Mouse (Mus musculus): ENCODE results near the gene Cbx4.

Gene Cbx4

DNA sequence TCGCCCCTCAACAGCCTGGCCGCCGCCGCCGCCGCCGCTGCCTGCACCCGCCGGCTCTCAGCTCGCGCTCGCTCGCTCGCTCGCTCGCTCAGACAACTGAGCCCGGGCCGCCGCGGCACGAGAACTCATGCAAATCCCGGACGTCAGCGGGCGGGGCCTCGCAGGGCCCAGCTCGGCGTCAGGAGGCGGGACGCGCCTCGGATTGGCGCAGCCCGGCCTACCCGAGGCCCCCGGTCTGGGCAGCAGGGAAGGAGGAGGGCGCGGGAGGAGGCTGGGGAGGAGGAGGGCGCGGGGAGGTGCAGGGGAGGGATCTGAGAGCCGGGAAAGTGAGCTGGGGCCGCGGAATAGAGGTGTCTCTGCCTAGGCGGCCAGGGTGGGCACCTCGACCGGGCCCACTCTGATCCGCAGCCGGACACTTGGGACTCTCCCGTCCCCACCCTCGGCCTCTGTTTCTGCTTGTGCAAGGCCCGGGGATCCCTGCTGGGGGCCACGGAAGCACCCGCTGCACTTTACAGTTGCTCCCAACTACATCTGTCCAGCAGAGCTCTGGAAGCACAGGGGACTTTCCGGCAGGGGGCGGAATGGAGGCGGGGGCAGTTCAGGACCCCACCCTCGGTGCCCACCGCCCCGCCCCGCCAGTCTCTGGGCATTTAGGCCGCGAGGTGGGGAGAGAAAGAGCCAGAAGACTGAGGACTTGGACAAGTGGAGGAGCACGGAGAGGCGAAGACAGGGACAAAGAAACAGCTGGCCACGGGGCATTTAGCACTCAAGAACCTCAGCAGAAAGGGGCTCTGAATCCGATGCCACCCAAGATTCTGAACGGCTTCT lies at the start of gene Cbx4:
TSS of gene Cbx4 (minus strand) at position 78 of the 828 bp plus-strand sequence.
- peak; percentile 84 for DNase-seq

GRCm38 (mm10) chr11:119134586-119134985 lies 48.6 kb upstream of the Cbx4 start:
- DNase-seq, result no peak

DNA sequence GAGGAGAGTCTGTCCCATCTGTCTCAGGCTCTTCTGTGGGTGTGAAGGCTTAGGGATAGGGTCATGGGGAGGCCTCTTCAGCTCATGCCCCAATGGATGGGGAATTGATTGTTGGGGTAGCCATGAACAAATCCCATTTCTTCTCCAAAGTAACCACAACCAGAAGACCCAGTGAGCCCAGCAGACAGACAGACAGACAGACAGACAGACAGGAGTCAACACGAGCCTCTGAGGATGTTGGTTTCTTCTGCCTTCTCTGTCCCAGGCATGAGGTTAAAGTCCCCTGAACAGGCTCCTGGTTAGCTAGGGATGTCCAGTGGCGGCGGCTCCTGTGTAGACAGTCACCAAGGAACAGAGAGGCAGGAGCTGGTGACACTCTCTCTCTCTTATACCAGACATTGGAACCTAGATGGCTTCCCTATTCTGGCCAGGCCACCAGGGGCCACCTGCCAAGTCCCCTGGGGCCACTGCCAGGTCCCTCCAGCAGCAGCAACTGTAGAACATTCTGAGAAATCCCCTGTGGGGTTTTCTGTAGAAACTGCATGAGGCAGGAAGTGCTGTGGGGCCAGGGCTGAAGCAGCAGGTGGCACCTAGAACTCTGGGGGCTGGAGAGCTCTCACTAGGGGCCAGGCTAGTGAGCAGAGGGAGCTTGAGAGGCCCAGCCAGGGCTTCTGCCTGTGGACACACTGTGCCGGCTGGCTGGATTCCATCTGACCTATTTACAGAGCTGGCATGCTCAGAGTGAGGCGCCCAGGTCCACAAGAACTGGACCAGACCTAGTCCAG lies 47.6 kb upstream of the Cbx4 start:
- peak; percentile 89 for DNase-seq

- no peak for DNase-seq
These were observed 46.4 kb upstream of the Cbx4 start for GRCm38 (mm10) chr11:119132198-119133035.

- DNase-seq, result no peak
These were observed 44.2 kb upstream of the Cbx4 start for GRCm38 (mm10) chr11:119130081-119130765.

DNA sequence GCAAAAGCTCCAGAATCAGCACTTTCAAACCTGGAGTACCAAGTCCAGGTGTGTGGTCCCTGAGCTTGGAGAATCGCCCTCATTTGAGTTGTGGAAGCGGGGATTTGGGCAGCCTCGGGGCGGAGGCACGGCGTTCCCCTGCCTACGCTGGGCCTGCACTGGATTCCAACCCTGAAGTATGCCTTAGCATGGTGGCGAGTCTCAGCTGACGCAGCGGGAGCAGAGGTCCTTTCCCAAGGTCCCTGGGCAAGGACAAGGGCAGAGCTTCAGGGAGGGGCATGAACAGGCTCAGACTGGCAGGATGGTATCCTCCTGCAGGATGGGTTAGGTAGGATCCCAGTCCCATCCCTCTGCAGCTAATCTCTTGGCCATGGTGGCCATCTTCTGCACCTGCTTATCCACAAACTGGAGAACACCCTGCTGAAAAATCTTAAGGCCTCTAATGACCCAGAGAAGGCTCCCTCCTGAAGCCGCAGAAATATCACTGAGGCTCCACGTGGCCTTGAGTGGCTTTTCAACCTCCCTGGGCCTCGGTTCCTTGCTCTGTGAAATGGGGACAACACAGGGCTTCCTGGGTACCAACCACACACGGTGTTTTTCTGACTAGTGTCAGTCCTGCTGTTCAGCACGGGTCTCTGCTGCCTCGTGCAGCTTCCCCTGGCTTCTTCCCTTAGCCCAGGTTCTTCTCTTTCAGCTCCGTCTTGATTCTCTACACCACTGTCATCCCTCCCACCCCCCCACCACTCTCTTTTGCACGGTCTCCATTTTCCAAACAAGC lies 43.4 kb upstream of the Cbx4 start:
- no peak for DNase-seq

- no peak for DNase-seq
These were observed 42.8 kb upstream of the Cbx4 start for GRCm38 (mm10) chr11:119128668-119129280.

- no peak for DNase-seq
These were observed 41.9 kb upstream of the Cbx4 start for GRCm38 (mm10) chr11:119127686-119128473.

- no peak for DNase-seq
These were observed 41.1 kb upstream of the Cbx4 start for GRCm38 (mm10) chr11:119127147-119127546.

DNA sequence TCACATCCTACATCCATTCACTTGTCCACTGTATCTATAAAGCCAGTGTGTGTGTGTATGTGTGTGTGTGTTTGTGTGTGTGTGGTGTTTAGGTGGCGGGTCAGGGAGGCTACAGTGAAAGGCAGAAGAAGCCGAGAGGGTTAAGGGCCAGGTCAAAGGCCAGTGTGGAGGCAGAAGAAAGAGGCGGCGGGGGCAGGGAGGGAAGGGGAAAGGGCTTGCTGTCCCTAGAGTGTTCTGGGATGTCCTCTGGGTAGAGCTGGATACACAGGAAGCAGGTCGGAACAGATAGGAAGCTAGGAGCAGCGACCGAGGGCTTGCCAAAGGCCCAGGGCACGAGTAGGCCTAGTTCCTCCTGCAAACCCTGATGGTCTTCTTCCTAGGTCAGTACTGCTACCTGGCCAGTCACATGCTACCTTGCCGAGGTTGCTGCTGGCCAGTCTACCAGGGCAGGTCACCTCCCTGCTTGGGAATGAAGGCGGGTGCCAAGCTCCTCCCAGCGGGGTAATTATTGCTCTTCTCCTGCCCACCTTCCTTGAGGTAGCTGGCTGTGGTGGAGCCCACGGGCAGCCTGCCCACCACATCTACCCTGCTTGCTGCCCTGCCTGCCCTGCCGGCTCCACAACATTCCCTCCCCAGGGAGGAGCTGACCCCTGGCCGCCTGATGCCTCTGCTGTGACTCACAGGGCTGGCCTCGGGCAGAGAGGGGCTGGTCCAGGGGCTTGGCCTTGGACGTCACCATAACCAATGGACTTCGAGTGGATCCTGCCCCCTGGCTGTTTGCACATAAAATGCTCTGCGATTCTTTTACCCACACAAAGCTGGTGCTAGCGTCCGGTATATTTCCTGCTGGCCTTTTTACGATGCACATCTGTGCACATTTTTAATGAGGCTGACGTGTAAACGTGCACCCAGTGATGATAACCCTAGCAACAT lies 40.2 kb upstream of the Cbx4 start:
- no peak for DNase-seq

- no peak for DNase-seq
These were observed 38.5 kb upstream of the Cbx4 start for GRCm38 (mm10) chr11:119124536-119124935.

DNA sequence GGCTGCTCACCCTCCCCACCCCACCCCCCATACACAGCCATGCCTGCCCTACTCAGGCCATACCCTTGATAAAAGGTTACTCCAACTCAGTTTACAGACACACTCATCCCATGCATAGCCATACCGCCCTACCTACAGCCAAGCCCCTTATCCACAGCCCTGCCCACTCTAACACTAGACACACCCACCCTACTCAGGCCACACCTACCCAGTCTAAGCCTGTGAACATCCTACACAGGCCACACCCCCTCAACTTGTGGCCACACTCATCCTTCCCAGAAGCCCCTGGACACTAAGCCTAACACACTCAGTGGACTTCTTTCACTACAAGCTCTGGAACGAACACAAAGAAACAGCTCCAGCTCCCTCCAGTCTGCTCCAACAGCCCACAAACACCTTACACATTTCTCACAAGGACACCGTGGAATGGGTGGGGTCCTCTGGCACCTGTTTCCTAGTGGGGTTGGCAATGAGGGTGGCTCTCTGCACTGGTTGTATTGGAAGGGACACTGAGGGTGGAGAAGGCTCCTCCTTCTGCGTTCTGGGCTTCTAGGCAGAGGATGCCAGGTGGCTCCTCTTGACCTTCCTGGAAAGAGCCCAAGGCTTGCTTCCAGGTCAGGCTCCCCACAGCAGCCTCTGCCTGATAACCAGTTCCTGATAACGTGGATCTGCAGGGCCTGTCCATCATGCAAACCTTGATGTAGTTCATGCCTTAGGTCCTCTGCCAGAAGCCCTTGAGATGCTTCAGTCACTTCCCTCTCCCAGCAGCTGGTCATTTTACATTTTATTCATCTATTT lies 37.7 kb upstream of the Cbx4 start:
- no peak for DNase-seq

GRCm38 (mm10) chr11:119122396-119122795 lies 36.4 kb upstream of the Cbx4 start:
- no peak for DNase-seq

DNA sequence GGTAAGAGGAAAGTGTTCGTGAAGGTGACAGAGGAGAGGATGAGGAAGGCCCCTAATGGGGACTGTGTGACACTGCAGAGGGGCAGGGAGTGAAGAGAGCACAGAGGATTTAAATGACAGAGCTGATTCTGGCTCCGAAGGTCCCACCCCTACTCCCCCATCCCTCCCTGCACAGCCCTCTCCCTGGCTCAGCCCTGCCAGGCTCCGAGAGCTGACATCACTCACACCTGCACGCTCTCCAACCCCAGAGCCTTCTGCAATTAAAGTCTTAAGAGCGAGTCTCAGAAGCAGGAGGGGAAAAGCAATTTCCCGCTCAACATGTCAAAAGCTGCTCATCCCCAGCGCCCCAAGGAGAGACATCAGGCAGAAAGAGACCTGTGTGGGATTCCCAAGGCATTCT lies 32.9 kb upstream of the Cbx4 start:
- DNase-seq, result no peak

DNA sequence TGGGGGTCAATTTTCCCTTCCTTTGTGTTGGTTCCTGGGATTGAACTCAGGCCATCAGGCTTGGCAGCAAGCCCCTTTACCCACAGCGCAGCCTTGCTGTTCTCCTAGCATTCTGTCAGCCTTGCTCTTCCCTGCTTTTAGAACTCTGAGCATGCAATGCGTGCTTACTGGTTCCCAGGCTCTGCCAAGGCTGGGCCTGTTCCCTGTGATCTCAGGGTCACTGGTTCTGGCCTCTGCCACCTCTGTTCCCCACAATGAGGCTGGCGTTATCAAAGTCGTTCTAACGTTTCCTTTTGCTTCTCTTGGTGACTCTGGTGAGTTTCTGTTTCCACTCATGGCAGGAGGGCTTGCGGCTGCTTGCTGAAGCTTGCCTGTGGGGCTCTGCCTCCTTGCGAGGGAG lies 31.9 kb upstream of the Cbx4 start:
- no peak for DNase-seq

DNA sequence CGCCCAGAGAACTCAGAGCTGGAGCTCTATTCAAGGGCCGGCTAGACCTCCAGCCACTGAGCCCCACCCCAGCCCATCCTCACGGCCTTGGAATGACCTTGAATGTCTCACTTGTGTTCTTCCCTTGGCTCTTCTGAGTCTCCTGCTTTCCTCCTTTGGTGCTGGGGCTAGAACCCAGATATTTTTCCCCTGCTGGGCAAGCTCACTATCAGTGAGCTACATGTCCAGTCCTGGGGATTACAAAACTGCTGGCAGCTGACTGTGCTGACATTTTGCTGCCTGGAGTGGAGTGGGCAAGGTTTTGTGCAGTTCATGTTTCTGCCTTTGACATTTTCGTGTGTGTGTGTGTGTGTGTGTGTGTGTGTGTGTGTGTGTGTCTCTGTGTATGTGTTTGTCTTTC lies 31.0 kb upstream of the Cbx4 start:
- DNase-seq, result no peak

- no peak for DNase-seq
These were observed 26.7 kb upstream of the Cbx4 start for GRCm38 (mm10) chr11:119112721-119113120.

GRCm38 (mm10) chr11:119111345-119111744 lies 25.3 kb upstream of the Cbx4 start:
- DNase-seq, result no peak
